Mouse (Mus musculus): ENCODE data around the gene Gm36079.
"Not testable (repeated sequence)": the region's sequence is repeated elsewhere in the genome, so short reads cannot be mapped to it uniquely, and the experiment has no call there.

Gene Gm36079

GRCm38 (mm10) chr13:120021477-120021876 lies 5.3 kb downstream of the Gm36079 start:
- DNase-seq (ENCODE audit: low read depth, low spot score): not testable (repeated sequence)

DNA sequence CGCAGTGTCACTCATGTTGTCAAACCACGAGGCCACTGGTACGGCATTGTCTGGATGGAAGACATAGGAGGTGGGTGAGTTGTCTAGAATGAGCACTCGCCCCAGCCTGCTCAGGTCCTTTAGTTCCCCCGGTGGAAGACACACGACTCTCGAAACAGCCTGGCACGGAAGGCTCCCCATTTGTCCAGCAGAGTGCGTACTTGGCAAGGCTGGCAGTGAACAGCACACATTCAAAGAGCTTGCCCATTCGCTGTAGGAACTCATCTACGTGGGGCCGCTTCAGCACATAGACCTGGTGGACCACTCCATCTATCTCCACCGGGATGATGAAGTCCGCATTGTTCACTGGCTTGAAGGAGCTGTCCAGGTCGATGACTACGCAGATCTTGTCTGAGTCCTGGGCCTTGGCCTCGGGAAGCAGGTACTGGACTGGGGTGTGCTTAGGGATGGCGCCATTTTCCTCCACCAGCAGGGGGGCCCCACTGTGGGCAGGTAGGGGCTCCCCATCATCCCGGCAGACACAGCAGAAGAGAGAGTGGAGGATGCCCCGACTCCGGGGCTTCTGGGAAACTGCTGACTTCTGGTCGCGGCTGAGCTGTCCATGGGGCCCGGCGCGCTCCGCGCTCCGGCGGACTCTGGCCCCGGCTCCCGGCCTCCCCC lies 11.3 kb downstream of the Gm36079 start:
- DNase-seq (ENCODE audit: low read depth, low spot score): not testable (repeated sequence)

DNA sequence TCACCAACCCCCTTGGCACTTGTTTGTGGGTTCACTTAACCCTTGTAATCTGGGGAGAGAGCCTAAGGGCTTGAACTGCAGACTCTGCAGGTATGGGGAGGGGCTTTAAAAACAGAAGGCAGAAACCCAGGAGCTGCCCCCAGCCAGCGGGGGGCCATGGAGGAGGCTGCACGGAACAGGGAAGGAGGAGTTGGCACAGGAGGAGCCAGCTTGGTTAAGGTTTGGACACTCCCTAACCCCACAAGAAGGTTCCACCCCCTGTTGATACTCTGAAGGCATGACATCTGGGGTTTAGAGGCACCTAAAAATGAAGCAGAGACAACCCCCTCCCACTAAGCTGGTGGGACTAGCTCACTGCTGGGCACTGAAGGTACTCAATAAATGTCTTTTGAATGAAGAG lies 12.8 kb downstream of the Gm36079 start:
- DNase-seq (ENCODE audit: low read depth, low spot score): not testable (repeated sequence)

- DNase-seq (ENCODE audit: low read depth, low spot score): not testable (repeated sequence)
These were observed 13.3 kb downstream of the Gm36079 start for GRCm38 (mm10) chr13:120013544-120013943.

DNA sequence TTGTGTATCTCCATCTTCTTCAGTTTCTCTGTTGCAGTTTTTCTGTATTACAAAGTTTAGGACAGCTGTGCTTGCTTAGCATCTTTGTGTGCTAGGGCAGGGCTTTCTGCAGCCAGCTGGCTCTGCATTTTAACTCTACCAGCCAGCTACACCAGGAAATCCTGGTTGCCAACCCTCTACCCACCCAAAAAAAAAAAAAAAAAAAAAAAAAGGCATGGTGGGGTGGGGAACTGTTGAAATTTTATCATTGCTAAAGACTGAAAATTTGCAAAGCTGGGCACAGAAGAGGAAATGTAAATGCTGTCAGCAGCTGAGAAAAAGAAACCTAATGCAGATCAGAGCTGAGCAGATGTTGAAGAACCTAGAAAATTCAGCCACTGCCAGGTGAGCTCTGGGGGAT lies 16.7 kb downstream of the Gm36079 start:
- DNase-seq (ENCODE audit: low read depth, low spot score): not testable (repeated sequence)

DNA sequence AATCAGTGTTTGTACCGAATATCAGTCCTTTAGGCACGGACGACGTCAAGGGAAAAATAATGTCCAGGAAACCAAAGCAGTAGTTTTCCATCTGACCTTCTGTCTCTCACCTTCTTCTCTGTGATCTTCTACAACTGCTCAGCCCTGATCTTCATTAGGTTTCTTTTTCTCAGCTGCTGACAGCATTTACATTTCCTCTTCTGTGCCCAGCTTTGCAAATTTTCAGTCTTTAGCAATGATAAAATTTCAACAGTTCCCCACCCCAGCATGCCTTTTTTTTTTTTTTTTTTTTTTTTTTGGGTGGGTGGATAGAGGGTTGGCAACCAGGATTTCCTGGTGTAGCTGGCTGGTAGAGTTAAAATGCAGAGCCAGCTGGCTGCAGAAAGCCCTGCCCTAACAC lies 27.6 kb downstream of the Gm36079 start:
- DNase-seq (ENCODE audit: low read depth, low spot score): not testable (repeated sequence)

DNA sequence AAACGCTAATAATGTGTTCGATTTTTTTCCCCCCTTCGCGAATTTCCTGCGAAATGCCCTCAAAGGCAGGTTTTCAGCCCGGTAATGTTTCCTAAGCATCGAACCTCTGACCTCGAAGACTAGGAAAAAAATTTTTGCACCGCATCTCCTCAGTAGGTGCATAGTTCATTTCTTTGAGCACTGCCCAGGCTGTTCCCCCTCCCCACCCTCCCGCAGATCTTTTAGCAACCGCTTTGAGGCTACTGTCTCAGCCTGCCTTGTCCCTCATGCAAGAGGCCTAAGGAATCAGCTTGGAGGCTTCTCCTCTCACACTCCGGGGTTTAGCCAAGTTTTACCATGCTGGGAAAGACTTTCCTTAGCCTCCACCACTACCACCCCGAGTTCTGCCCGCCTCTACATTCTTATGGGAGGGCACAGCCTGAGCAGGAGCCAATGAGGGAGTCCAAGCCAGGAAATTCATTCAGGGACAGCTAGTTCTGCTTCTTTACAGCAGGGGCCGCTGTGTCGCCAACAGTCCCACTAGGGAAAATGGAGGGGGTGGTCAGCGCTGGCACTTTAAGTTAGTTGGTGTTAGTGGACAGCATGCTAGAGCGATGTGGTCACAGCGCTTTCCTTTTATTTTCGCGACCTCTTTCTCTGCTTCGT lies 28.2 kb downstream of the Gm36079 start:
- DNase-seq (ENCODE audit: low read depth, low spot score): not testable (repeated sequence)

- not testable (repeated sequence) for DNase-seq (ENCODE audit: low read depth, low spot score)
These were observed 34.8 kb downstream of the Gm36079 start for GRCm38 (mm10) chr13:119991917-119992496.

DNA sequence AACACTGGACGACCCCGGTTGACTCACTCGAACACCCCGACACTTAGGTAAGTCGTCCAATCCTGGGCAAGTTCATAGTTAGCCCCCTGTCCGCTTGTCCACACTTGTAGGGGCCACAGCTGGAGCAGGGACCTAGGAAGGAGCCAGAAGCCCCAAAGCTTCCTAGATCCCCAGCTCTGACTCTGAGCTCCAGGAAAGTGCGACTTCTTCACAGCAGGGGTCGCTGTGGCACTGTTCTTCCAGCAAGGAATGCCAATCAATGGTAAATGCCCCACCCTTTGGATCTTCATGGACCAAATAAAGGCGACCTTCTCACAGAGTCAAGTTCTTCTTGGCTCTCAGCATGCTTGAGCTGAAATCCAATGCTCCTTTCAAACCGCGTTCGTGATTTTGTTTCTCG lies 35.5 kb downstream of the Gm36079 start:
- DNase-seq (ENCODE audit: low read depth, low spot score): not testable (repeated sequence)
